Mouse (Mus musculus): ENCODE results near the gene Rprml.

- TF ChIP-seq CTCF (IDR thresholded peaks at IDR 0.05; ENCODE audit: extremely low read depth, insufficient read length, insufficient replicate concordance, low read depth, low read length) (no peak), POLR2A (IDR thresholded peaks at IDR 0.05; ENCODE audit: low read depth, low read length) (no peak)
These were observed 8.8 kb downstream of the Rprml start for GRCm38 (mm10) chr11:103658189-103658588.

Measured in small intestine, adult 2 months (tissue).